Mouse (Mus musculus) lung, embryonic 16.5 days (tissue): ENCODE results near the gene B230104I21Rik. TPM values are rescaled to one million over a fixed set of nuclear protein-coding genes. Genes with fewer than 3 reads are reported as not detected.

Source experiments
- ATAC-seq: fragments of 200-750 bp; cut with Nextera tagmentation; 2 replicates; pipeline ENCODE4 v1.8.0; 2017; ENCODE audit warnings: low read depth, mild to moderate bottlenecking, moderate library complexity
- H3K27ac ChIP-seq: fragments of 300-500 bp; sonication (generic); 2 replicates; pipeline ENCODE4 v1.5.1; 2014; ENCODE audit warnings: mild to moderate bottlenecking, control low read depth, low read length
- H3K27me3 ChIP-seq: fragments of 300-500 bp; sonication (generic); 2 replicates; pipeline ENCODE4 v1.6.1; 2014; ENCODE audit warnings: low read depth, low read length, mixed read lengths; ENCODE audit not compliant: control insufficient read depth, insufficient read depth
- H3K36me3 ChIP-seq: fragments of 300-500 bp; sonication (generic); 2 replicates; pipeline ENCODE4 v1.6.1; 2014; ENCODE audit warnings: low read length; ENCODE audit not compliant: control insufficient read depth, insufficient read depth
- H3K4me1 ChIP-seq: fragments of 300-500 bp; sonication (generic); replicated peaks from 2 replicates; pipeline ENCODE4 v1.6.1; 2014; ENCODE audit warnings: low read length, mixed read lengths; ENCODE audit not compliant: control insufficient read depth, insufficient read depth
- H3K4me2 ChIP-seq: fragments of 300-500 bp; sonication (generic); 2 replicates; pipeline ENCODE4 v1.6.1; 2014; ENCODE audit warnings: low read depth, low read length, control low read depth
- H3K4me3 ChIP-seq: fragments of 300-500 bp; sonication (generic); 2 replicates; pipeline ENCODE4 v1.5.1; 2014; ENCODE audit warnings: mild to moderate bottlenecking, low read length, control low read depth
- H3K9ac ChIP-seq: fragments of 300-500 bp; sonication (generic); 2 replicates; pipeline ENCODE4 v1.6.1; 2014; ENCODE audit warnings: low read length, control low read depth
- H3K9me3 ChIP-seq: fragments of 300-500 bp; sonication (generic); 2 replicates; pipeline ENCODE4 v1.6.1; 2016; ENCODE audit warnings: low read length; ENCODE audit not compliant: control insufficient read depth
- WGBS: fragments of 180-500 bp; shearing (Covaris S2); extraction: QIAGEN DNeasy Blood & Tissue Kit; methylation state at CpG from one replicate; pipeline ENCODE4 v1.1.7; 2014; 5-methylcytosine and 5-hydroxymethylcytosine counted together
- polyA plus RNA-seq: library from polyadenylated mRNA; unstranded; fragments of >200 nt; fragmentation: Nextera tagmentation; extraction: Ambion mirVana; gene quantifications from 2 replicates; pipeline ENCODE4 v1.2.1, GENCODE M21; 2015

The B230104I21Rik gene
- polyA plus RNA-seq, 1 experiment from 2014 or later: not detected

GRCm38 (mm10) chr4:154312143-154312812, 23.6 kb upstream of the B230104I21Rik start:
- no peak for ATAC-seq
- 81% methylated on average over 2 of the region's 2 CpGs for WGBS

GRCm38 (mm10) chr4:154312935-154313621, 22.8 kb upstream of the B230104I21Rik start:
- ATAC-seq: no peak
- 32% methylated on average over 4 of the region's 4 CpGs for WGBS
- Histone ChIP-seq H3K9ac (no peak overlapping the region), H3K4me1 (no peaks in the 10 kb centered on the region), H3K4me2 (no peak overlapping the region), H3K27me3 (no peaks in the 10 kb centered on the region), H3K36me3 (no peaks in the 10 kb centered on the region), H3K27ac (no peak overlapping the region), H3K4me3 (no peak overlapping the region), H3K9me3 (no peaks in the 10 kb centered on the region)

More at GRCm38 (mm10) chr4:154312143-154312812, 23.6 kb upstream of the B230104I21Rik start:
- H3K36me3 ChIP-seq: no peaks in the 10 kb centered on the region
- H3K27me3 ChIP-seq: no peaks in the 10 kb centered on the region
- no peak overlapping the region for H3K9ac ChIP-seq
- H3K4me1 ChIP-seq: no peaks in the 10 kb centered on the region
- no peak overlapping the region for H3K27ac ChIP-seq
- no peaks in the 10 kb centered on the region for H3K9me3 ChIP-seq
- H3K4me3 ChIP-seq: no peak overlapping the region
- H3K4me2 ChIP-seq: no peak overlapping the region

GRCm38 (mm10) chr4:154313622-154313967, 22.3 kb upstream of the B230104I21Rik start:
- H3K27me3 ChIP-seq: no peaks in the 10 kb centered on the region
- H3K27ac ChIP-seq: no peak overlapping the region
- H3K9me3 ChIP-seq: no peaks in the 10 kb centered on the region
- WGBS: 51% methylated on average over 11 of the region's 11 CpGs
- no peak overlapping the region for H3K4me3 ChIP-seq
- no peak overlapping the region for H3K9ac ChIP-seq
- no peak overlapping the region for H3K4me2 ChIP-seq
- no peaks in the 10 kb centered on the region; the same call in 1 of the 2 replicates for H3K36me3 ChIP-seq
- H3K4me1 ChIP-seq: no peaks in the 10 kb centered on the region
- ATAC-seq: no peak

- H3K27me3 ChIP-seq: no peaks in the 10 kb centered on the region
- no peak overlapping the region for H3K9ac ChIP-seq
- H3K4me3 ChIP-seq: no peak overlapping the region
- H3K4me1 ChIP-seq: no peaks in the 10 kb centered on the region
- H3K4me2 ChIP-seq: no peak overlapping the region
- H3K9me3 ChIP-seq: no peaks in the 10 kb centered on the region
- no peaks in the 10 kb centered on the region for H3K36me3 ChIP-seq
- H3K27ac ChIP-seq: no peak overlapping the region
- ATAC-seq: no peak
- WGBS: 66% methylated on average over 4 of the region's 4 CpGs
These were observed 10.5 kb upstream of the B230104I21Rik start for GRCm38 (mm10) chr4:154325410-154325809.

- Histone ChIP-seq H3K9me3 (no peaks in the 10 kb centered on the region), H3K27me3 (no peaks in the 10 kb centered on the region), H3K4me3 (no peak overlapping the region), H3K9ac (no peak overlapping the region), H3K36me3 (no peaks in the 10 kb centered on the region), H3K4me1 (peaks cover 2% of the 10 kb centered on the region; the same call in 1 of the 2 replicates), H3K27ac (no peak overlapping the region), H3K4me2 (no peak overlapping the region)
- ATAC-seq: no peak
- WGBS: 12% methylated on average over 16 of the region's 20 CpGs
These were observed 7.5 kb upstream of the B230104I21Rik start for GRCm38 (mm10) chr4:154328431-154328830.

- Histone ChIP-seq H3K4me3 (no peak overlapping the region), H3K27ac (no peak overlapping the region), H3K27me3 (no peaks in the 10 kb centered on the region), H3K4me2 (no peak overlapping the region), H3K36me3 (no peaks in the 10 kb centered on the region), H3K4me1 (peaks cover 2% of the 10 kb centered on the region; the same call in 1 of the 2 replicates), H3K9ac (no peak overlapping the region), H3K9me3 (no peaks in the 10 kb centered on the region)
- WGBS: 7% methylated on average over 6 of the region's 6 CpGs
- ATAC-seq: peak; percentile 58
These were observed 7.1 kb upstream of the B230104I21Rik start for GRCm38 (mm10) chr4:154328836-154329235.

- Histone ChIP-seq H3K4me2 (no peak overlapping the region), H3K4me3 (no peak overlapping the region), H3K36me3 (no peaks in the 10 kb centered on the region), H3K27me3 (no peaks in the 10 kb centered on the region), H3K9me3 (no peaks in the 10 kb centered on the region), H3K4me1 (peaks cover 2% of the 10 kb centered on the region), H3K9ac (no peak overlapping the region), H3K27ac (no peak overlapping the region)
- no peak for ATAC-seq
- WGBS: 88% methylated on average over 7 of the region's 7 CpGs
These were observed 5.9 kb upstream of the B230104I21Rik start for GRCm38 (mm10) chr4:154330001-154330400.

- ATAC-seq: peak; percentile 49
- no peak overlapping the region for H3K4me3 ChIP-seq
- no peaks in the 10 kb centered on the region for H3K27me3 ChIP-seq
- no peaks in the 10 kb centered on the region for H3K36me3 ChIP-seq
- H3K4me2 ChIP-seq: no peak overlapping the region
- H3K27ac ChIP-seq: no peak overlapping the region
- H3K9ac ChIP-seq: peak overlapping the region; percentile 14; the same call in 1 of the 2 replicates
- WGBS: 46% methylated on average over 12 of the region's 12 CpGs
- no peaks in the 10 kb centered on the region for H3K9me3 ChIP-seq
- peaks cover 2% of the 10 kb centered on the region for H3K4me1 ChIP-seq
These were observed 4.7 kb upstream of the B230104I21Rik start for GRCm38 (mm10) chr4:154331271-154331670.

- peaks cover 6% of the 10 kb centered on the region for H3K4me1 ChIP-seq
- H3K9me3 ChIP-seq: no peaks in the 10 kb centered on the region
- no peak for ATAC-seq
- no peak overlapping the region for H3K27ac ChIP-seq
- no peaks in the 10 kb centered on the region for H3K36me3 ChIP-seq
- WGBS: 59% methylated on average over 8 of the region's 8 CpGs
- 0 out of 2 replicates have a peak overlapping the region, but pooled peaks have one; percentile 12 for H3K9ac ChIP-seq
- no peak overlapping the region for H3K4me3 ChIP-seq
- H3K4me2 ChIP-seq: no peak overlapping the region
- H3K27me3 ChIP-seq: no peaks in the 10 kb centered on the region
These were observed 2.6 kb upstream of the B230104I21Rik start for GRCm38 (mm10) chr4:154333300-154333699.
